Comparison of ENCODE assay signal across 30 mouse cellular contexts in the genomic region with DNA sequence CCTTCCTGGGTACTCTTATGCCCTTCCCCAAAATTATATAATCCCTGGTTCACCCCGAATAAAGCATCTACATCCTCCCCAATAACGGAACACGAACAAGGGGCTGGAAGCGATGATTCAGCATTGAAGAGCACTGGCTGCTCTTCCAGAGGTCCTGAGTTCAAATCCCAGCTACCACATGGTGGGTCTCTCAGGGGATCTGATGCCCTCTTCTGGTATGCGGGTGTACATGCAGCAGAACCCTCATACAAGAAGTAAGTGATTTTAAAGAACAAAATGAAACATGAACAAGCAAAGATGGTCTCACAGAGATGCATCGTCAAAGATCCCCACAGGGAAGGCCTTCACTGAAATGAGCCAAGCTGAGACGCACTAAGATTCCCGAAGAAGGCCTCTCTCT. TPM values are rescaled to one million over a fixed set of nuclear protein-coding genes. Genes with fewer than 3 reads are reported as not detected.
DNase-seq lines count a peak whose midpoint lies in the region; ATAC-seq and TF ChIP-seq lines count a peak whose summit lies in the region.
"Had no signal": no experiment of that assay in that cellular context is flagged by ENCODE, and none has a peak within 500 bp of the region (broad histone marks: within the 10 kb centered on the region; RNA-seq: fewer than 3 reads in every experiment).

No protein-coding gene starts in this region.

- 83% methylated on average over 8 of the region's 8 CpGs for WGBS in thymus, adult 2 months

- no peaks in the 10 kb centered on the region for H3K27me3 ChIP-seq in Patski
- H3K27me3 ChIP-seq in thymus, adult 2 months (ENCODE audit: control insufficient read depth, insufficient read depth, low read length) = no peaks in the 10 kb centered on the region
- H3K27me3 ChIP-seq: heart, embryonic 15.5 days; midbrain, embryonic 15.5 days; neural tube, embryonic 12.5 days had no signal

- no peak for TF ChIP-seq POLR2A in thymus, adult 2 months (IDR thresholded peaks at IDR 0.05; ENCODE audit: control insufficient read depth, extremely low read depth, insufficient read depth, low read length, poor library complexity)

- intact Hi-C loops in gastrocnemius, adult 2 months (cut with DNase I) = no loop called here
- intact Hi-C loops in left cerebral cortex, adult 2 months (cut with DNase I) = no loop called here
- intact Hi-C loops in left cerebral cortex, postnatal 36 days (cut with DNase I) = no loop called here

- ATAC-seq in Patski = no peak
- ATAC-seq: forebrain, embryonic 16.5 days; inflammation-experienced regulatory T-cells, adult 6 months; midbrain, embryonic 15.5 days had no signal

- peak; percentile 8; the same call in 1 of the 2 replicates for TF ChIP-seq CTCF in gastrocnemius, adult 2 months (IDR thresholded peaks at IDR 0.05)
- TF ChIP-seq CTCF in left cerebral cortex, adult 2 months (IDR thresholded peaks at IDR 0.05) = peak; percentile 27
- TF ChIP-seq CTCF in Patski (IDR thresholded peaks at IDR 0.05) = peak; percentile 59
- no peak for TF ChIP-seq CTCF in thymus, adult 2 months (IDR thresholded peaks at IDR 0.05; ENCODE audit: borderline replicate concordance, control insufficient read depth, extremely low read depth, insufficient read depth, low read length, poor library complexity)

- in situ Hi-C loops in Patski (cut with MboI; ENCODE audit: low pct_unique_long_range_greater_than_20kb) = no loop called here

- no peaks in the 10 kb centered on the region for H3K36me3 ChIP-seq in thymus, adult 2 months (ENCODE audit: control insufficient read depth, insufficient read depth, low read length)
- H3K36me3 ChIP-seq: forebrain, embryonic 10.5 days; heart, embryonic 15.5 days; midbrain, embryonic 15.5 days; neural tube, embryonic 12.5 days had no signal

- peaks cover 8% of the 10 kb centered on the region for H3K4me1 ChIP-seq in thymus, adult 2 months (replicated peaks; ENCODE audit: control insufficient read depth, insufficient read depth, low read length)
- H3K4me1 ChIP-seq: forebrain, embryonic 10.5 days; midbrain, embryonic 15.5 days; neural tube, embryonic 12.5 days had no signal

- no peak overlapping the region for H3K4me3 ChIP-seq in gastrocnemius, adult 2 months
- H3K4me3 ChIP-seq in left cerebral cortex, adult 2 months = no peak overlapping the region
- H3K4me3 ChIP-seq in thymus, adult 2 months (ENCODE audit: control insufficient read depth, insufficient read depth, low read length) = no peak overlapping the region
- H3K4me3 ChIP-seq: forebrain, embryonic 10.5 days; heart, embryonic 15.5 days; megakaryocyte, embryonic 14.5 days; midbrain, embryonic 15.5 days; neural tube, embryonic 12.5 days had no signal

- POLR2A ChIA-PET in Patski (lab: Charles Lee) = no interaction called here

- DNase-seq in gastrocnemius, adult 2 months = no peak
- DNase-seq in gastrocnemius, postnatal 10 days = no peak
- DNase-seq in left cerebral cortex, adult 2 months (ENCODE audit: extremely low spot score in 1 of 2, low spot score in 2 of 2) = no peak
- DNase-seq in left cerebral cortex, postnatal 36 days (ENCODE audit: low spot score in 2 of 2) = no peak
- peak; percentile 28 for DNase-seq in 416B (ENCODE audit: low read depth)
- DNase-seq in Patski (ENCODE audit: low read depth, low spot score) = no peak
- DNase-seq in thymus, adult 2 months = no peak
- DNase-seq in right cerebral cortex, adult 18-20 months = no peak
- DNase-seq: adrenal gland, postnatal 36 days; cerebellum, adult 11-12 months; cerebellum, postnatal 10 days; gastrocnemius, postnatal 25 days; heart, postnatal 36 days; kidney, adult 8-10 months; kidney, postnatal 25 days; lung, adult 2 months; lung, postnatal 36 days had no signal

- no peak overlapping the region for H3K27ac ChIP-seq in gastrocnemius, adult 2 months
- no peak overlapping the region for H3K27ac ChIP-seq in left cerebral cortex, adult 2 months
- no peak overlapping the region for H3K27ac ChIP-seq in thymus, adult 2 months (ENCODE audit: control insufficient read depth, insufficient read depth, low read length)
- H3K27ac ChIP-seq: forebrain, embryonic 10.5 days; heart, embryonic 15.5 days; hindbrain, embryonic 14.5 days; midbrain, embryonic 15.5 days; neural tube, embryonic 12.5 days had no signal

- CTCF ChIA-PET in Patski (lab: Charles Lee) = interaction anchor here (1.5 to 1.7 kb wide), 3 partner anchors 9 to 80 kb away, joined by 3 to 6 read pairs (median 3); no protein-coding TSS in a partner anchor

RNA-seq across cellular contexts. Expression of a gene that starts 7.0 kb away (rescaled TPM):
- not detected for total RNA-seq in gastrocnemius, adult 2 months (2021)
- not detected for total RNA-seq in gastrocnemius, postnatal 10 days (2021)
- total RNA-seq in left cerebral cortex, adult 2 months (2021) = not detected
- total RNA-seq in left cerebral cortex, postnatal 36 days (2021) = not detected
- 0.21 TPM for polyA plus RNA-seq in Patski (2021)
- 0.30 and 0.36 TPM in 2 replicates for polyA plus RNA-seq in thymus, adult 2 months (2012; rRNA removed)
- total RNA-seq: adrenal gland, adult 18-20 months; adrenal gland, postnatal 36 days; gastrocnemius, postnatal 25 days; heart, postnatal 36 days; layer of hippocampus, adult 8-10 months; left cerebral cortex, postnatal 25 days had no signal
- polyA plus RNA-seq: cortical plate, adult 2 months; embryonic facial prominence, embryonic 11.5 days; forebrain, embryonic 10.5 days; forebrain, embryonic 16.5 days; heart, embryonic 15.5 days; hindbrain, embryonic 14.5 days; inflammation-experienced regulatory T-cells, adult 6 months; midbrain, embryonic 15.5 days; neural tube, embryonic 12.5 days had no signal

RNA-seq across cellular contexts. Expression of a gene that starts 19.7 kb away (rescaled TPM):
- not detected for total RNA-seq in gastrocnemius, adult 2 months (2021)
- total RNA-seq in gastrocnemius, postnatal 10 days (2021) = not detected
- not detected for total RNA-seq in left cerebral cortex, adult 2 months (2021)
- total RNA-seq in left cerebral cortex, postnatal 36 days (2021) = not detected
- polyA plus RNA-seq in Patski (2021) = not detected
- polyA plus RNA-seq in thymus, adult 2 months (2012; rRNA removed) = 3.3 and 3.9 TPM in 2 replicates
- total RNA-seq: adrenal gland, adult 18-20 months; adrenal gland, postnatal 36 days; gastrocnemius, postnatal 25 days; layer of hippocampus, adult 8-10 months; left cerebral cortex, postnatal 25 days had no signal
- polyA plus RNA-seq: cortical plate, adult 2 months; embryonic facial prominence, embryonic 11.5 days; forebrain, embryonic 10.5 days; heart, embryonic 15.5 days; neural tube, embryonic 12.5 days had no signal

RNA-seq across cellular contexts. Expression of a gene that starts 29.0 kb away (rescaled TPM):
- total RNA-seq in gastrocnemius, adult 2 months (2021) = not detected
- not detected for total RNA-seq in gastrocnemius, postnatal 10 days (2021)
- 1 to 10 TPM; 1.7 to 2.2 TPM for total RNA-seq in left cerebral cortex, adult 2 months (2021)
- 1 to 10 TPM; 1.2 to 2.1 TPM for total RNA-seq in left cerebral cortex, postnatal 36 days (2021)
- 0.10 TPM for polyA plus RNA-seq in Patski (2021)
- polyA plus RNA-seq in thymus, adult 2 months (2012; rRNA removed) = 0.36 and 0.57 TPM in 2 replicates
- total RNA-seq: adrenal gland, adult 18-20 months; gastrocnemius, postnatal 25 days; heart, postnatal 36 days had no signal
- polyA plus RNA-seq: embryonic facial prominence, embryonic 11.5 days; forebrain, embryonic 10.5 days; heart, embryonic 15.5 days; inflammation-experienced regulatory T-cells, adult 6 months had no signal

RNA-seq across cellular contexts. Expression of a gene that starts 40.2 kb away (rescaled TPM):
- total RNA-seq in gastrocnemius, adult 2 months (2021) = 1 to 10 TPM; 5.9 to 6.3 TPM
- total RNA-seq in gastrocnemius, postnatal 10 days (2021) = 10 to 100 TPM; 10.7 to 15.3 TPM
- total RNA-seq in left cerebral cortex, adult 2 months (2021) = 10 to 100 TPM; 14.6 to 14.8 TPM
- total RNA-seq in left cerebral cortex, postnatal 36 days (2021) = 10 to 100 TPM; 10.7 to 12.0 TPM
- polyA plus RNA-seq in Patski (2021) = 38.0 TPM
- polyA plus RNA-seq in thymus, adult 2 months (2012; rRNA removed) = 74.9 and 82.4 TPM in 2 replicates

RNA-seq across cellular contexts. Expression of a gene that starts 58.2 kb away (rescaled TPM):
- 1 to 10 TPM; 1.3 to 1.5 TPM for total RNA-seq in gastrocnemius, adult 2 months (2021)
- total RNA-seq in gastrocnemius, postnatal 10 days (2021) = 1 to 10 TPM; 1.8 to 7.0 TPM
- under 1 TPM; 0.56 to 0.77 TPM for total RNA-seq in left cerebral cortex, adult 2 months (2021)
- under 1 TPM; 0.27 to 0.32 TPM for total RNA-seq in left cerebral cortex, postnatal 36 days (2021)
- 70.5 TPM for polyA plus RNA-seq in Patski (2021)
- polyA plus RNA-seq in thymus, adult 2 months (2012; rRNA removed) = 54.4 and 67.2 TPM in 2 replicates
